Mouse (Mus musculus) embryonic fibroblast, embryonic 13.5 days (primary cell): ENCODE data around the gene Ttll3.

Experiments used
- CTCF ChIP-seq: IDR thresholded peaks from 2 replicates; pipeline ENCODE4 v1.5.1; 2011; ENCODE audit warnings: mild to moderate bottlenecking, control low read depth, low read length, moderate library complexity, borderline replicate concordance; ENCODE audit not compliant: insufficient read depth
- POLR2A ChIP-seq: IDR thresholded peaks from 2 replicates; pipeline ENCODE4 v1.6.1; 2011; ENCODE audit warnings: low read depth, mild to moderate bottlenecking, control low read depth, low read length, moderate library complexity

- TF ChIP-seq CTCF (no peak), POLR2A (no peak)
Observed at GRCm38 (mm10) chr6:113352820-113353219, 36.2 kb upstream of the Ttll3 start.
